Mouse (Mus musculus): ENCODE measurements around the gene Ndufv2. TPM values are rescaled to one million over a fixed set of nuclear protein-coding genes. Genes with fewer than 3 reads are reported as not detected.

The Ndufv2 gene
- 721 and 751 TPM in 2 replicates for polyA plus RNA-seq (2015; fragmentation: Nextera tagmentation; extraction: Ambion mirVana)

- WGBS: under 1% methylated on average over 67 of the region's 67 CpGs
- no peaks in the 10 kb centered on the region for H3K27me3 ChIP-seq (ENCODE audit: control insufficient read depth, insufficient read depth, low read length)
- peak within 1 kb of the TSS; percentile 98 for H3K27ac ChIP-seq (ENCODE audit: low read length)
- no peaks in the 10 kb centered on the region for H3K9me3 ChIP-seq (replicated peaks; ENCODE audit: control insufficient read depth, low read length)
- no peaks in the 10 kb centered on the region for H3K36me3 ChIP-seq (ENCODE audit: control insufficient read depth, insufficient read depth)
- peak within 1 kb of the TSS; percentile 80 for H3K4me3 ChIP-seq (ENCODE audit: low read length)
- H3K4me1 ChIP-seq (ENCODE audit: control insufficient read depth, insufficient read depth, low read length): peaks cover 20% of the 10 kb centered on the region
- H3K4me2 ChIP-seq (ENCODE audit: low read depth, low read length): peak within 1 kb of the TSS; percentile 92
- H3K9ac ChIP-seq (ENCODE audit: low read length): peak within 1 kb of the TSS; percentile 98
- peak; percentile 100 for ATAC-seq (replicated peaks; ENCODE audit: extremely low read depth, insufficient read depth, low FRiP score)
These were observed at the start of gene Ndufv2 for GRCm38 (mm10) chr17:66101380-66102330. Gene Ndufv2 (minus strand): TSS chr17:66101559.

- Histone ChIP-seq H3K27me3 (ENCODE audit: control insufficient read depth, insufficient read depth, low read length) (no peaks in the 10 kb centered on the region), H3K27ac (ENCODE audit: low read length) (no peak overlapping the region), H3K9ac (ENCODE audit: low read length) (no peak overlapping the region), H3K4me2 (ENCODE audit: low read depth, low read length) (no peak overlapping the region), H3K4me1 (ENCODE audit: control insufficient read depth, insufficient read depth, low read length) (no peaks in the 10 kb centered on the region), H3K4me3 (ENCODE audit: low read length) (no peak overlapping the region), H3K9me3 (replicated peaks; ENCODE audit: control insufficient read depth, low read length) (peaks cover 11% of the 10 kb centered on the region), H3K36me3 (ENCODE audit: control insufficient read depth, insufficient read depth) (peaks cover 64% of the 10 kb centered on the region)
- no peak for ATAC-seq (replicated peaks; ENCODE audit: extremely low read depth, insufficient read depth, low FRiP score)
- 96% methylated on average over 4 of the region's 4 CpGs for WGBS
These were observed 29.9 kb upstream of the Ndufv2 start for GRCm38 (mm10) chr17:66131212-66131611.

GRCm38 (mm10) chr17:66130371-66130770 lies 29.0 kb upstream of the Ndufv2 start:
- no peak overlapping the region for H3K27ac ChIP-seq (ENCODE audit: low read length)
- peaks cover 11% of the 10 kb centered on the region for H3K9me3 ChIP-seq (replicated peaks; ENCODE audit: control insufficient read depth, low read length)
- no peaks in the 10 kb centered on the region for H3K27me3 ChIP-seq (ENCODE audit: control insufficient read depth, insufficient read depth, low read length)
- peaks cover 60% of the 10 kb centered on the region for H3K36me3 ChIP-seq (ENCODE audit: control insufficient read depth, insufficient read depth)
- no peak for ATAC-seq (replicated peaks; ENCODE audit: extremely low read depth, insufficient read depth, low FRiP score)
- H3K9ac ChIP-seq (ENCODE audit: low read length): no peak overlapping the region
- WGBS: 90% methylated on average over 9 of the region's 9 CpGs
- no peak overlapping the region for H3K4me3 ChIP-seq (ENCODE audit: low read length)
- H3K4me1 ChIP-seq (ENCODE audit: control insufficient read depth, insufficient read depth, low read length): 0 out of 2 replicates have a peak, but pooled peaks cover 2% of the 10 kb centered on the region
- no peak overlapping the region for H3K4me2 ChIP-seq (ENCODE audit: low read depth, low read length)

- H3K9ac ChIP-seq (ENCODE audit: low read length): no peak overlapping the region
- ATAC-seq (replicated peaks; ENCODE audit: extremely low read depth, insufficient read depth, low FRiP score): no peak
- H3K27me3 ChIP-seq (ENCODE audit: control insufficient read depth, insufficient read depth, low read length): no peaks in the 10 kb centered on the region
- peaks cover 14% of the 10 kb centered on the region for H3K4me1 ChIP-seq (ENCODE audit: control insufficient read depth, insufficient read depth, low read length)
- no peak overlapping the region for H3K4me3 ChIP-seq (ENCODE audit: low read length)
- H3K4me2 ChIP-seq (ENCODE audit: low read depth, low read length): no peak overlapping the region
- no peak overlapping the region for H3K27ac ChIP-seq (ENCODE audit: low read length)
- no peaks in the 10 kb centered on the region for H3K9me3 ChIP-seq (replicated peaks; ENCODE audit: control insufficient read depth, low read length)
- peaks cover 20% of the 10 kb centered on the region for H3K36me3 ChIP-seq (ENCODE audit: control insufficient read depth, insufficient read depth)
- 60% methylated on average over 5 of the region's 5 CpGs for WGBS
These were observed 23.9 kb upstream of the Ndufv2 start for GRCm38 (mm10) chr17:66125211-66125610.

- H3K36me3 ChIP-seq (ENCODE audit: control insufficient read depth, insufficient read depth): peaks cover 21% of the 10 kb centered on the region
- peak overlapping the region; percentile 92 for H3K27ac ChIP-seq (ENCODE audit: low read length)
- peak overlapping the region; percentile 95 for H3K4me3 ChIP-seq (ENCODE audit: low read length)
- 2% methylated on average over 20 of the region's 20 CpGs for WGBS
- ATAC-seq (replicated peaks; ENCODE audit: extremely low read depth, insufficient read depth, low FRiP score): no peak
- peak overlapping the region; percentile 91 for H3K4me2 ChIP-seq (ENCODE audit: low read depth, low read length)
- peaks cover 14% of the 10 kb centered on the region for H3K4me1 ChIP-seq (ENCODE audit: control insufficient read depth, insufficient read depth, low read length)
- no peaks in the 10 kb centered on the region for H3K9me3 ChIP-seq (replicated peaks; ENCODE audit: control insufficient read depth, low read length)
- H3K9ac ChIP-seq (ENCODE audit: low read length): peak overlapping the region; percentile 83
- H3K27me3 ChIP-seq (ENCODE audit: control insufficient read depth, insufficient read depth, low read length): no peaks in the 10 kb centered on the region
These were observed 22.7 kb upstream of the Ndufv2 start for GRCm38 (mm10) chr17:66123816-66124610.

- 5% methylated on average over 45 of the region's 45 CpGs for WGBS
- peaks cover 14% of the 10 kb centered on the region for H3K4me1 ChIP-seq (ENCODE audit: control insufficient read depth, insufficient read depth, low read length)
- H3K27ac ChIP-seq (ENCODE audit: low read length): peak within 1 kb of the TSS; percentile 92
- H3K4me2 ChIP-seq (ENCODE audit: low read depth, low read length): peak within 1 kb of the TSS; percentile 91
- H3K4me3 ChIP-seq (ENCODE audit: low read length): peak within 1 kb of the TSS; percentile 95
- no peaks in the 10 kb centered on the region for H3K9me3 ChIP-seq (replicated peaks; ENCODE audit: control insufficient read depth, low read length)
- peak within 1 kb of the TSS; percentile 83 for H3K9ac ChIP-seq (ENCODE audit: low read length)
- H3K27me3 ChIP-seq (ENCODE audit: control insufficient read depth, insufficient read depth, low read length): no peaks in the 10 kb centered on the region
- peak; percentile 88 for ATAC-seq (replicated peaks; ENCODE audit: extremely low read depth, insufficient read depth, low FRiP score)
- H3K36me3 ChIP-seq (ENCODE audit: control insufficient read depth, insufficient read depth): peaks cover 28% of the 10 kb centered on the region
These were observed 21.9 kb upstream of the Ndufv2 start, which contains the start of gene Ddx11 for GRCm38 (mm10) chr17:66123066-66123815. Gene Ddx11 (plus strand): TSS chr17:66123520.

- no peaks in the 10 kb centered on the region for H3K9me3 ChIP-seq (replicated peaks; ENCODE audit: control insufficient read depth, low read length)
- H3K4me3 ChIP-seq (ENCODE audit: low read length): no peak overlapping the region
- H3K27ac ChIP-seq (ENCODE audit: low read length): no peak overlapping the region
- H3K36me3 ChIP-seq (ENCODE audit: control insufficient read depth, insufficient read depth): peaks cover 39% of the 10 kb centered on the region
- peaks cover 14% of the 10 kb centered on the region for H3K4me1 ChIP-seq (ENCODE audit: control insufficient read depth, insufficient read depth, low read length)
- 74% methylated on average over 1 of the region's 1 CpGs for WGBS
- H3K9ac ChIP-seq (ENCODE audit: low read length): no peak overlapping the region
- no peak overlapping the region for H3K4me2 ChIP-seq (ENCODE audit: low read depth, low read length)
- no peaks in the 10 kb centered on the region for H3K27me3 ChIP-seq (ENCODE audit: control insufficient read depth, insufficient read depth, low read length)
- ATAC-seq (replicated peaks; ENCODE audit: extremely low read depth, insufficient read depth, low FRiP score): no peak
These were observed 19.3 kb upstream of the Ndufv2 start for GRCm38 (mm10) chr17:66120701-66121100.

GRCm38 (mm10) chr17:66118991-66119390 lies 17.6 kb upstream of the Ndufv2 start:
- Histone ChIP-seq H3K4me1 (ENCODE audit: control insufficient read depth, insufficient read depth, low read length) (peaks cover 3% of the 10 kb centered on the region), H3K9me3 (replicated peaks; ENCODE audit: control insufficient read depth, low read length) (no peaks in the 10 kb centered on the region), H3K4me2 (ENCODE audit: low read depth, low read length) (no peak overlapping the region), H3K36me3 (ENCODE audit: control insufficient read depth, insufficient read depth) (peaks cover 52% of the 10 kb centered on the region), H3K27me3 (ENCODE audit: control insufficient read depth, insufficient read depth, low read length) (no peaks in the 10 kb centered on the region), H3K4me3 (ENCODE audit: low read length) (no peak overlapping the region), H3K9ac (ENCODE audit: low read length) (no peak overlapping the region), H3K27ac (ENCODE audit: low read length) (no peak overlapping the region)
- 87% methylated on average over 8 of the region's 8 CpGs for WGBS
- no peak for ATAC-seq (replicated peaks; ENCODE audit: extremely low read depth, insufficient read depth, low FRiP score)
